Mouse (Mus musculus) spleen, adult 2 months (tissue): ENCODE measurements at regions not wholly inside any gene's neighbourhood (a gene's known extent, or its start where the extent isn't known, plus 50 kb on each side); places are given as distances from the start of the nearest gene placed in this dataset.

Experiments used
- DNase-seq, 2 experiments: peaks; one replicate each; pipeline versions ENCODE4 v3.0.0 to v3.0.0-alpha.2; 2012 to 2021; ENCODE audit warnings: low spot score in 2 of 2, low read depth in 1 of 2
- H3K27ac ChIP-seq: fragments of 200-500 bp; 2 replicates; pipeline ENCODE4 v1.5.1; 2012; ENCODE audit warnings: low read length, inconsistent platforms; ENCODE audit not compliant: insufficient read depth
- H3K27me3 ChIP-seq: fragments of 200-500 bp; 2 replicates; pipeline ENCODE4 v1.6.1; 2012; ENCODE audit warnings: mild to moderate bottlenecking, moderate library complexity, low read length, inconsistent platforms; ENCODE audit not compliant: control insufficient read depth, insufficient read depth
- H3K36me3 ChIP-seq: fragments of 200-500 bp; 2 replicates; pipeline ENCODE4 v1.6.1; 2012; ENCODE audit warnings: mild to moderate bottlenecking, low read length, inconsistent platforms; ENCODE audit not compliant: control insufficient read depth, insufficient read depth
- H3K4me1 ChIP-seq: fragments of 200-500 bp; 2 replicates; pipeline ENCODE4 v1.6.1; 2011; ENCODE audit warnings: inconsistent platforms; ENCODE audit not compliant: control insufficient read depth, insufficient read depth, insufficient read length
- H3K4me3 ChIP-seq: fragments of 200-500 bp; 2 replicates; pipeline ENCODE4 v1.5.1; 2011; ENCODE audit warnings: mild to moderate bottlenecking, inconsistent platforms; ENCODE audit not compliant: insufficient read depth, insufficient read length; ENCODE audit errors: extremely low read depth
- CTCF ChIP-seq: fragments of 200-500 bp; IDR thresholded peaks from 2 replicates; pipeline ENCODE4 v1.5.1; 2011; ENCODE audit warnings: mild to moderate bottlenecking, inconsistent platforms; ENCODE audit not compliant: insufficient read depth, insufficient read length, insufficient replicate concordance; ENCODE audit errors: extremely low read depth
- POLR2A ChIP-seq: fragments of 200-500 bp; IDR thresholded peaks from 2 replicates; pipeline ENCODE4 v1.6.1; 2011; ENCODE audit warnings: low read depth, low read length, inconsistent platforms
- WGBS: fragments of 180-500 bp; shearing (Covaris S2); methylation state at CpG from one replicate; pipeline ENCODE4 v1.1.7; 2018; 5-methylcytosine and 5-hydroxymethylcytosine counted together

DNA sequence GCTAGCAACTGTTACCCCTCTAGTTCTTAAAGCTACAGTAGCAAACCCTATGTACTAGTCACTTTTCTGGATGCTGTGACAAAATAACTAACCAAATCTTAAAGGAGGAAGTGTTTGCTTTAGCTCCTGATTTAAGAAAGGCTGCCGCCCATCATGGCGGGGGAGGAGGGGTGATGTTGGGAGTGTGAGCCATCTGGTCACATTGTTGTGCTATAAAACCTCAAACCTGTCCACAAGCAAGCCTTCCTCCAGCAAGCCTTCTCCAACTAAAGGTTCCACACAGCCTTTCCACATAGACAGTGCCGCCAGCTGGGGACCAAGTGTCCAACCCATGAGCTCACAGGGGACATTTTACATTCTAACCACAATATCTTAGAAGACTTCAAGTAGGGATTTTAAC is 81.8 kb upstream of the D7Ertd443e start:
- Histone ChIP-seq H3K36me3 (no peaks in the 10 kb centered on the region), H3K4me3 (no peak overlapping the region), H3K27me3 (no peaks in the 10 kb centered on the region), H3K4me1 (no peaks in the 10 kb centered on the region), H3K27ac (no peak overlapping the region)
- 86% methylated on average over 3 of the region's 3 CpGs for WGBS
- no peak for TF ChIP-seq CTCF
- no peak for TF ChIP-seq POLR2A
- no peak for DNase-seq

DNA sequence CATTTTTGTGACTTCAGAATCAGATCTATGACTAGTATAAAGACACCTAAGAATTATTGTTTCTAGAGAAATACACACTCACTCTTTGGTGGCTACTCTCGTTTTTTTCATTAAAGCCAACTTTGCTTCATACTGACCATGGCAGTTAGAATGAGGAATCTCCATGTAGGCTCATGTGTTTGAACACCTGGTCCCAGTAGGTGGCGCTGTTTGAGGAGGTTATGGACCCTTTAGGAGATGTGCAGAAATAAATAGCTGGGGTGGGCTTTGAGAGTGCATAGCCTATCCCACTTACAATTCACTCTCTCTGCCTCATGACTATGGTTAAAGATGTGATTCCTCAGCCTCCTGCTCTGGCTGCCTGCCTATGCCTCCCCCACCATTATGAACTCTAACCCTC is 85.8 kb upstream of the D7Ertd443e start:
- 32% methylated on average over 2 of the region's 2 CpGs for WGBS
- DNase-seq = no peak

DNA sequence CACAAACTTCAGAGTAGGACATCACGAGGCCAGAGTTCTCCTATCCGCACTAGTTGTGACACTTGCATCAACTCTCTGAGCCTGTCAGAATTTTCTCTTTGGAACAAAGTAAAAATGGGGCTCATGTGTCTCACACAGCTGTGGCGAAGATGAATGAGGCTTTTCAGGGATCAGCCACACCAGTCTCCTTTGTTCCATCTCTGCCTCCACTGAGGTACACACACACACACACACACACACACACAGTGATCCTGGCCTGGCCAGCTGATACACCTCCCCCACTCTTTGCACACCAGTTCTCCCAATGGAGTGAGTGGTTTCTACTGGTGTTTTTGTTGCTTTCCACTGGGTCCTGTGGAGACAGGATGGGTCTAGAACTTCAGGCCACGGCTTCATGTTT is 105.9 kb upstream of the D7Ertd443e start:
- H3K36me3 ChIP-seq = no peaks in the 10 kb centered on the region
- 81% methylated on average over 4 of the region's 4 CpGs for WGBS
- no peak for DNase-seq
- no peaks in the 10 kb centered on the region for H3K4me1 ChIP-seq
- H3K27ac ChIP-seq = no peak overlapping the region
- no peak overlapping the region for H3K4me3 ChIP-seq
- no peaks in the 10 kb centered on the region for H3K27me3 ChIP-seq
- TF ChIP-seq POLR2A (no peak), CTCF (no peak)

More for the DNA sequence above, 85.8 kb upstream of the D7Ertd443e start:
- Histone ChIP-seq H3K4me1 (no peaks in the 10 kb centered on the region), H3K27ac (no peak overlapping the region), H3K36me3 (no peaks in the 10 kb centered on the region), H3K27me3 (no peaks in the 10 kb centered on the region; the same call in 1 of the 2 replicates), H3K4me3 (no peak overlapping the region)
- TF ChIP-seq POLR2A (no peak), CTCF (no peak)

DNA sequence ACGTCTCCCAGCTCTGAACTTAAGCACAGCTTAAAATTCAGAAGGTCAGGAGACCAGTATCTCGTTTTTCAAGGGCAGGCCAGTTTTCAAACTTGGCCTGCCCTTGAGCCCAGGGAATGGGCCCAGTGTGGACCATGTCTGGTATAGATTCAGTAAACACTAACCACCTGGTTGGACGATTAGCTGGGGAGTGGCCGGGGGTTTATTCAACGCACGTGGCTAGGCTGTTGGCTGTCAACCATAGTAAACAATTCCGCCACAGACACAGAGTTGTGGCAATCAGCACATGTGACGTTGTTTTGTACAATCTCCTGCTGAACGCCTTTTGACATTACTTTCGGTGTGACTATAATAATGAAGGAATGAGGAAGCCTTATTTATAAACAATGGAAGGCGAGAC is 111.8 kb upstream of the D7Ertd443e start:
- H3K4me3 ChIP-seq = no peak overlapping the region
- H3K27ac ChIP-seq = no peak overlapping the region
- 79% methylated on average over 11 of the region's 11 CpGs for WGBS
- TF ChIP-seq CTCF (no peak), POLR2A (no peak)
- H3K36me3 ChIP-seq = no peaks in the 10 kb centered on the region
- H3K4me1 ChIP-seq = no peaks in the 10 kb centered on the region
- no peak for DNase-seq
- no peaks in the 10 kb centered on the region for H3K27me3 ChIP-seq

DNA sequence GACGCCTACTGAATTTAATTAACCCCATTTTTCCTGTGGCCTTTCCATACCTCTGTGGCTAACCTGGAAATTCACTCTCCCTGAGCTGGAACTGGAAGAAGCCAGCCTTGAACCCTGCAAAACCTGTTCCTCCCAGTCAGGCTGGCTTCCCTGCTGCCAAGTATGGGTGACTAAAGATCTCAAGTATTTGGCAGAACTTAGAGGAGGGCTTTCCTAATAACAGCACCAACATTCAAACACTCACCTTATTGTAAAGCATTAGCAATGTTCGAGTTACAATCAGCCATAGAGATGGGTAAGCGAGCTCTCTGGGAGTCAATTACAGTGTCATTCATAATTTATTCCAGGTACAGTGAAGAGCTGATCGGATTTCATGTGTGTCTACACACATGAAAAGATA is 112.4 kb upstream of the D7Ertd443e start:
- no peak overlapping the region for H3K4me3 ChIP-seq
- WGBS = 82% methylated on average over 4 of the region's 4 CpGs
- TF ChIP-seq POLR2A (no peak), CTCF (no peak)

DNA sequence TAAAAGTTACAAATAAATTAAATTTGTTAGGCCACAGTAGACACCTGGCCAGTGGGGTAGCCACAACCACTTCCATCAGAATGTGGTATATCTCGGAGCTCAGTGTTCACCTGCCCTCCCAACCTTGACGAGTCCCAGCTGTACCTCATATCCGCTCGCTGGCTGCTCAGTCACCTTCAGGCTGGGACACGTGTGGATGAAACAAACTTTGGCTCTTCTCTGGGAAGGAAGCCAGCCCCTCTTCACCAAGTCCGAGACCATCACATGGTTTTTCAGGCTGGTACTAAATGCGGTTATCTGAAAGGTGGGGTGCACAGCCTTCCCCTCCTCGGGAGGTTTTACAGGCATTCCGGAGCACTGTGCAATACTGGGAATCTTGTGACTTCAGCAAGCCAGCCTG is 113.3 kb upstream of the D7Ertd443e start:
- H3K4me1 ChIP-seq = no peaks in the 10 kb centered on the region
- no peak for DNase-seq
- H3K36me3 ChIP-seq = no peaks in the 10 kb centered on the region
- no peaks in the 10 kb centered on the region for H3K27me3 ChIP-seq
- 90% methylated on average over 9 of the region's 9 CpGs for WGBS
- no peak for TF ChIP-seq CTCF
- TF ChIP-seq POLR2A = no peak
- H3K4me3 ChIP-seq = no peak overlapping the region
- no peak overlapping the region for H3K27ac ChIP-seq

More for the DNA sequence above, 112.4 kb upstream of the D7Ertd443e start:
- Histone ChIP-seq H3K27ac (no peak overlapping the region), H3K36me3 (no peaks in the 10 kb centered on the region), H3K4me1 (no peaks in the 10 kb centered on the region), H3K27me3 (no peaks in the 10 kb centered on the region)
- no peak for DNase-seq

DNA sequence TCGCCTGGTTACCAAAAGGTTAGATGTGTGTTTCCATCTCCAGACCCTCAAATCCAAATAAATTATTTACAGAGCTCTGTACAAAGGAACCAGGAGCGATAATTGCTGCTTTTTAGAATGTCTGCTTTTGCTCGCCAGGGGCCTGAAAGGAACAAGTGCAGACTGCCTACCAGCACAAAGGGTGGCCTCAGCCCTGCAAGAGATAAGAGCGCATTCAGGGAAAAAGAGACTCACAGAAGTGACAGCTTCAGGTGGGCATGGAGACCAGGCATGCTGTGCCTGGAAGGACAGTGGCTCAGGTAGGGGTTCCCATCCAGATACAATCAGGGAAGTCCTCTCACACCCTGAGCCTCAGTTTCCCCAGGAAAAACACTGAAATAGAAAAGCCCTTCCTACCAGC is 114.0 kb upstream of the D7Ertd443e start:
- Histone ChIP-seq H3K4me3 (no peak overlapping the region), H3K4me1 (no peaks in the 10 kb centered on the region), H3K27ac (no peak overlapping the region), H3K36me3 (no peaks in the 10 kb centered on the region), H3K27me3 (no peaks in the 10 kb centered on the region)
- 91% methylated on average over 4 of the region's 4 CpGs for WGBS
- DNase-seq = no peak
- TF ChIP-seq CTCF = no peak
- TF ChIP-seq POLR2A = no peak

DNA sequence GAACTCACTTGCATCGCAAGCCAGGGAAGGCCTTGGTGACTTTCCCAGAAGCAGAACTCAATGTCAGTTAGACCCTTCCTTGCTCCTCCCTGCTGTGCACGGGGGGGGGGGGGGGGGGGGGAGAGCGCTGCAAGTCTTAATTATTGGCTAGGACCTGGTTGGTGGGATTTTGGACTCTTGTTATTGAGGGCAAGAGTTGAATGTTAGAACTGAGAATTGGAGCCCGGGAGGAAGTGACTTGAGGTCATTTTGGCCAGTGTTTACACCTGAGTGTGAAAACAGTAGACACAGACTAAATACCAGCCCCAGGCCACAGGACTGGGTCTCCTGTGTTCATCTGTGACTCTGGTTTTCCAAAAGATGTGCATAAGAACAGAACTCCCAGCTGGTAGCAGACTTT is 114.7 kb upstream of the D7Ertd443e start:
- 62% methylated on average over 4 of the region's 4 CpGs for WGBS
- no peak for TF ChIP-seq CTCF
- TF ChIP-seq POLR2A = no peak
- Histone ChIP-seq H3K4me3 (no peak overlapping the region), H3K36me3 (no peaks in the 10 kb centered on the region), H3K27me3 (no peaks in the 10 kb centered on the region), H3K4me1 (no peaks in the 10 kb centered on the region), H3K27ac (no peak overlapping the region)
- DNase-seq = no peak
